Mouse (Mus musculus) neutrophil, adult 59 days (primary cell): ENCODE data around the gene Cbx8. TPM values are rescaled to one million over a fixed set of nuclear protein-coding genes. Genes with fewer than 3 reads are reported as not detected.

ENCODE experiments used
- total RNA-seq, 2 experiments: library from RNA; stranded (reverse); gene quantifications; 1 replicate in 1 of 2; 2 replicates in 1 of 2; pipeline ENCODE4 v1.2.4; 2023

Cbx8 gene
- total RNA-seq, result 10 to 100 TPM; 13.5 to 16.1 TPM

DNA sequence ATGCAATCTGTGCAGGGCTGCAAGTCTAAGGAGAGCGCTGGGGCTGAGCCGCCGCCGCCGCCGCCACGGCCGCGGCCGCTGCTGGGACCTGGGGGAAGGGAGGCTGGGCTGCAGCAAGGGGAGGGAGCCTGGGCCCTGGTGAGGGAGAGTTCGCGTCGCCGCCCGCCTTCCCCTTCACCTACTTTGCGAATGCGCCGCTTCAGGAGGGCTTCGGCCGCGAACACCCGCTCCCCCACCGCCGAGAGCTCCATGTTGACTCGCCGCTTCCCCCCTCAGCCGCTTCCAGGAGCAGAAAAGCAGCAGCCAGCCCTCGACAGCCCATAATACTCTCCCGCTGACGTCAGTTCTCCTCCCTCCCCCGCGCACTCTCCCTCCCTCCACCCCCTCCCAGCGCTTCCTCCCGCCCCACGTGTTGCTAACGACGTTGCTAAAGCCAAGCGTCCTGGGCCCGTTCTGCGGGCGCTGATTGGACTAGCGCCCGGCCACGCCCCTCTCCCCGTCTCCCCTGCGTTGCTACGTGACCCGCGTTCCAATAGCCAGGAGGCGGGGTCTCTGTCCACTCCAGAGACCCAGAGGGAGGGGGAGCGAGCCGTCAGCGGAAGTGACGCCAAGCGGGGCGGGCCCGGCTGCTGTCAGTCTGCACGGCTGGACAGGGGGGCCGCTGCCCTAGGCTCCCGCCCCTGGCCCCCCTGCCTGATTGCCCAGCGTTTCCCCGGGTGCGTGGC lies at the start of gene Cbx8:
Gene Cbx8, minus strand, starts transcription at position 370 of the 725 bp plus-strand sequence.

DNA sequence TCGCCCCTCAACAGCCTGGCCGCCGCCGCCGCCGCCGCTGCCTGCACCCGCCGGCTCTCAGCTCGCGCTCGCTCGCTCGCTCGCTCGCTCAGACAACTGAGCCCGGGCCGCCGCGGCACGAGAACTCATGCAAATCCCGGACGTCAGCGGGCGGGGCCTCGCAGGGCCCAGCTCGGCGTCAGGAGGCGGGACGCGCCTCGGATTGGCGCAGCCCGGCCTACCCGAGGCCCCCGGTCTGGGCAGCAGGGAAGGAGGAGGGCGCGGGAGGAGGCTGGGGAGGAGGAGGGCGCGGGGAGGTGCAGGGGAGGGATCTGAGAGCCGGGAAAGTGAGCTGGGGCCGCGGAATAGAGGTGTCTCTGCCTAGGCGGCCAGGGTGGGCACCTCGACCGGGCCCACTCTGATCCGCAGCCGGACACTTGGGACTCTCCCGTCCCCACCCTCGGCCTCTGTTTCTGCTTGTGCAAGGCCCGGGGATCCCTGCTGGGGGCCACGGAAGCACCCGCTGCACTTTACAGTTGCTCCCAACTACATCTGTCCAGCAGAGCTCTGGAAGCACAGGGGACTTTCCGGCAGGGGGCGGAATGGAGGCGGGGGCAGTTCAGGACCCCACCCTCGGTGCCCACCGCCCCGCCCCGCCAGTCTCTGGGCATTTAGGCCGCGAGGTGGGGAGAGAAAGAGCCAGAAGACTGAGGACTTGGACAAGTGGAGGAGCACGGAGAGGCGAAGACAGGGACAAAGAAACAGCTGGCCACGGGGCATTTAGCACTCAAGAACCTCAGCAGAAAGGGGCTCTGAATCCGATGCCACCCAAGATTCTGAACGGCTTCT lies 45.6 kb upstream of the Cbx8 start, which contains the start of gene Cbx4:
Gene Cbx4, minus strand, starts transcription at position 78 of the 828 bp plus-strand sequence.

DNA sequence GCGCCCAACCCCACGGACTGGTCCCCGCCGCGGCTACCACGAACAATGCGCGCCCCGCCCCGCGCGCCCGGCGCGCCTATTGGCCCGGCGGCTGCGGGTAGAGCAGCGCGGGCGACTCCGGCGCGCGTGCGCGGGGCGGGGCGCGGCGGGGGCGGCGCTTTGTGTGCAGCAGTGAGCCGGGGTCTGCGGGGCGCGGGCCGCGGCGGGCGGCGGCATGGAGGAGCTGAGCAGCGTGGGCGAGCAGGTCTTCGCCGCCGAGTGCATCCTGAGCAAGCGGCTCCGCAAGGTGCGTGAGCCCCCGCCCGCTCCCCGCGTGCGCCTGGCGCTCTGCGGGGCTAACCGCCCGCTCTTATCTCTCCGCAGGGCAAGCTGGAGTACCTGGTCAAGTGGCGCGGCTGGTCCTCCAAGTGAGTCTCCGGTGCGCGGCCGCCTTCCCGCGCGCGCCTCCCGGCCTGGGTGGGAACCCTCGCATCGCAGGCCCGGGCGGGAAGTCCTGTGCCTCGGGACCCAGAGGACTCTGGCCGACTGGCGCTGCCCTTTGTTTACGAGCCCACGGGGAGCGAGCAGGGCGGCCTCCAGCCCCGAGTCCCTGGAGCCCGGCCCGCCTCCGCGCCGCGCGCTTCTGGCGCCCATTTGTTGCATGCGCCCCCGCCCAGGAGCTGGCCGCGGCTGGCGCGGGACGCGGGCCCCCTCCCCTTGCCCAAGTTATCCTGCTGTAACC lies 17.7 kb downstream of the Cbx8 start, which contains the start of gene Cbx2:
Gene Cbx2, plus strand, starts transcription at position 68 of the 721 bp plus-strand sequence.

DNA sequence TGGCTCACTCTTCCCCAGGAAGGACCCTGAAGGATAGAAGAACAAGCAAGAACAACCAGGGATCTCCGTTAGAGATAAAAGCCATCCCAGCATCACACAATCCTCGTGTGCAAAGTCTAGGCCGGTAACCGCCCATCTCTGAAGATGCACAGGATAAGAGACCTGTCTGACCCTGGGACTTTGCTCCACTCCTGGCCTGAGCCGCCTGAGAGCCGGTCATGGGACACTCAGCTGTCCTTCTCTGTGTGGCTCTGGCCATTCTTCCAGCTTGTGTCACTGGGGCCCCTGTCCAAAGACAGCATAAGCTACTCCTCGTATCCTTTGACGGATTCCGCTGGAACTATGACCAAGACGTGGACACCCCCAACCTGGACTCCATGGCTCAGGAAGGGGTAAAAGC lies 52.8 kb downstream of the Cbx8 start, which contains the start of gene Enpp7:
Gene Enpp7, plus strand, starts transcription at position 190 of the 400 bp plus-strand sequence.

Other genes starting within 250 kb of the Cbx8 start
- gene Rbfox3, start 129.4 kb downstream of the Cbx8 start, total RNA-seq, result not detected
- gene Enpp7, start 52.8 kb downstream of the Cbx8 start, total RNA-seq, result not detected
- 1 to 10 TPM; 1.4 to 1.8 TPM for gene Cbx2, start 18.0 kb downstream of the Cbx8 start, total RNA-seq
- 10 to 100 TPM; 57.1 to 62.3 TPM for gene Cbx4, start 45.3 kb upstream of the Cbx8 start, total RNA-seq
- gene Tbc1d16, start 187.5 kb upstream of the Cbx8 start, total RNA-seq, result 1 to 10 TPM in 1 of 2 experiments, under 1 TPM in 1; 0.95 to 1.1 TPM
- under 1 TPM; 0.26 to 1.00 TPM for gene Ccdc40, start 187.6 kb upstream of the Cbx8 start, total RNA-seq
- gene Gaa, start 226.9 kb upstream of the Cbx8 start, total RNA-seq, result 10 to 100 TPM; 32.8 to 39.3 TPM